Mouse (Mus musculus): ENCODE measurements around the gene Patj.

- TF ChIP-seq MAX (IDR thresholded peaks at IDR 0.05; ENCODE audit: low read depth): no peak
- TF ChIP-seq POLR2A (IDR thresholded peaks at IDR 0.05; ENCODE audit: insufficient read length, low read depth): no peak
- TF ChIP-seq CEBPB (IDR thresholded peaks at IDR 0.05; ENCODE audit: insufficient read depth, poor library complexity, severe bottlenecking): no peak
- no peak for TF ChIP-seq POLR2AphosphoS2 (IDR thresholded peaks at IDR 0.05; ENCODE audit: insufficient read length, low read depth)
- TF ChIP-seq MYOG (IDR thresholded peaks at IDR 0.05; ENCODE audit: control insufficient read depth in 1 of 3, insufficient read depth in 1 of 3, insufficient read length in 2 of 3, low read depth in 2 of 3): no peak
- TF ChIP-seq USF1 (IDR thresholded peaks at IDR 0.05; ENCODE audit: low read depth): no peak
- no peak for TF ChIP-seq E2F4 (IDR thresholded peaks at IDR 0.05; ENCODE audit: insufficient read depth)
These were observed 322.9 kb downstream of the Patj start for GRCm38 (mm10) chr4:98718547-98718917.
